Mouse (Mus musculus) stomach, embryonic 14.5 days (tissue): ENCODE data around the gene Fam126a. TPM values are rescaled to one million over a fixed set of nuclear protein-coding genes. Genes with fewer than 3 reads are reported as not detected.

ENCODE experiments used
- ATAC-seq: fragments of 200-750 bp; cut with Nextera tagmentation; 2 replicates; pipeline ENCODE4 v1.8.0; 2017; ENCODE audit warnings: low read depth, moderate TSS enrichment; ENCODE audit not compliant: insufficient number of reproducible peaks, insufficient read depth, low FRiP score
- H3K27ac ChIP-seq: fragments of 300-500 bp; sonication (generic); 2 replicates; pipeline ENCODE4 v1.5.1; 2014; ENCODE audit warnings: mild to moderate bottlenecking, low read length, moderate library complexity, mixed read lengths
- H3K27me3 ChIP-seq: fragments of 300-500 bp; sonication (generic); 2 replicates; pipeline ENCODE4 v1.6.1; 2014; ENCODE audit warnings: low read length, control low read depth, mixed read lengths; ENCODE audit not compliant: control insufficient read depth, insufficient read depth
- H3K36me3 ChIP-seq: fragments of 300-500 bp; sonication (generic); 2 replicates; pipeline ENCODE4 v1.6.1; 2014; ENCODE audit warnings: mild to moderate bottlenecking, control low read depth, low read length, moderate library complexity, mixed read lengths; ENCODE audit not compliant: control insufficient read depth, insufficient read depth
- H3K4me1 ChIP-seq: fragments of 300-500 bp; sonication (generic); 2 replicates; pipeline ENCODE4 v1.6.1; 2014; ENCODE audit warnings: low read length, control low read depth, mixed read lengths; ENCODE audit not compliant: control insufficient read depth, insufficient read depth
- H3K4me2 ChIP-seq: fragments of 300-500 bp; sonication (generic); replicated peaks from 2 replicates; pipeline ENCODE4 v1.6.1; 2014; ENCODE audit warnings: low read depth, low read length, control low read depth
- H3K4me3 ChIP-seq: fragments of 300-500 bp; sonication (generic); 2 replicates; pipeline ENCODE4 v1.5.1; 2014; ENCODE audit warnings: low read depth, low read length, control low read depth
- H3K9ac ChIP-seq: fragments of 300-500 bp; sonication (generic); replicated peaks from 2 replicates; pipeline ENCODE4 v1.6.1; 2014; ENCODE audit warnings: low read depth, mild to moderate bottlenecking, control low read depth, low read length, moderate library complexity, mixed read lengths
- H3K9me3 ChIP-seq: fragments of 300-500 bp; sonication (generic); 2 replicates; pipeline ENCODE4 v1.6.1; 2016; ENCODE audit warnings: low read depth, low read length, control low read depth; ENCODE audit not compliant: control insufficient read depth
- WGBS: fragments of 180-500 bp; shearing (Covaris S2); extraction: QIAGEN DNeasy Blood & Tissue Kit; methylation state at CpG from one replicate; pipeline ENCODE4 v1.1.7; 2014; 5-methylcytosine and 5-hydroxymethylcytosine counted together
- polyA plus RNA-seq: library from polyadenylated mRNA; unstranded; fragments of >200 nt; fragmentation: Nextera tagmentation; extraction: Ambion mirVana; gene quantifications from 2 replicates; pipeline ENCODE4 v1.2.1, GENCODE M21; 2014

The Fam126a gene
- polyA plus RNA-seq, 1 experiment from 2014 or later, result 21.3 TPM

DNA sequence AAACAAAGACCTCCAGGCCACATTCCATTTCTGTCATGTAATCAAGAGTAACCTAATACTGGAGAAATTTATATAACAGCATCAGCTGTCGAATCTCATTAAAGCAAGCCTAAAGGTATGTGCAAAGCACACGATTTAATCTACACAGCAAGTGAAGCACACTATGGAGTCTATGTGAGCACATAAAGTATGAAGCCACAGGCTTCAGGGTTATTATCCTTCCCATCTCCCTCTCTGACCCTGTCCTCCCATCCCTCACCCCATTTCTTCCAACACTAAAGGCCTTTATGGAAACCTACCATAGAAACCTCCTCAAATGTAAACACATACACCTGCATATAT is 37.0 kb downstream of the Fam126a start:
- H3K4me3 ChIP-seq, result no peak overlapping the region
- ATAC-seq, result no peak
- no peaks in the 10 kb centered on the region for H3K9me3 ChIP-seq
- H3K27ac ChIP-seq, result 0 out of 2 replicates have a peak overlapping the region, but pooled peaks have one; percentile 10
- no peaks in the 10 kb centered on the region for H3K27me3 ChIP-seq
- WGBS, result 25% methylated on average over 2 of the region's 2 CpGs
- no peaks in the 10 kb centered on the region for H3K36me3 ChIP-seq
- H3K9ac ChIP-seq, result no peak overlapping the region
- no peak overlapping the region for H3K4me2 ChIP-seq
- peaks cover 5% of the 10 kb centered on the region; the same call in 1 of the 2 replicates for H3K4me1 ChIP-seq

DNA sequence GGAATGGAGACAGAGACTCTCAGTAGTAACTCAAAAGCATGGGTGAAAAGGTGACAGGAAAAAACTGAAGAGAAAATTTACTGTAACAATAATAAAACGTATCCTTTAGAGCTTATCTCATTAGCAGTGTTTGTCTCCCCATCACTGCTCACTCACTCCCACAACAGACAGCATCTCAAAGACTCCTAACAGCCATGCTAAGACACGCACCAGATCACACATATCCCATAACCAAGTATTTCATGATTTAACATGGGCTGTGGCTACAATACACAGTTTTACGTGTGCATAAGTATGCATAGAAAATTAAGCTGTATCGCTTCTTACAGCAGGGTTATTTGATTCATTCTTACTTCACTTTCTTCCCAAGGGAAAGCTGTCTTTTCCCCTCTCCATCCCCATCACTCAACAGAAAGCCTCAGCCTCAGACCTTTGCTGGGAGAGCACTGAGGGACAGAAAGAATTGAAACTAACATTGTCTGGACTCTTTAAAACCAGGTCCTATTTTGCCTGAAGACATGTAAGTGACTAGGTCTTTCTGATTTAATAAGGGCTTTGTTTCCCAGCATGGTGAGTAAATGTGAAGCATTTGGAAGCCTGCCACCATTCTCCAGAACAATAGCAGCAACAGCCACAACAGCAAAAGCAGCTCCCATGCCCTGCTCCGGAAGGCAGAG is 37.5 kb downstream of the Fam126a start:
- Histone ChIP-seq H3K4me2 (no peak overlapping the region), H3K9ac (no peak overlapping the region), H3K36me3 (no peaks in the 10 kb centered on the region), H3K4me3 (no peak overlapping the region), H3K27ac (no peak overlapping the region), H3K4me1 (peaks cover 5% of the 10 kb centered on the region; the same call in 1 of the 2 replicates), H3K9me3 (no peaks in the 10 kb centered on the region), H3K27me3 (no peaks in the 10 kb centered on the region)
- 58% methylated on average over 5 of the region's 5 CpGs for WGBS
- no peak for ATAC-seq

DNA sequence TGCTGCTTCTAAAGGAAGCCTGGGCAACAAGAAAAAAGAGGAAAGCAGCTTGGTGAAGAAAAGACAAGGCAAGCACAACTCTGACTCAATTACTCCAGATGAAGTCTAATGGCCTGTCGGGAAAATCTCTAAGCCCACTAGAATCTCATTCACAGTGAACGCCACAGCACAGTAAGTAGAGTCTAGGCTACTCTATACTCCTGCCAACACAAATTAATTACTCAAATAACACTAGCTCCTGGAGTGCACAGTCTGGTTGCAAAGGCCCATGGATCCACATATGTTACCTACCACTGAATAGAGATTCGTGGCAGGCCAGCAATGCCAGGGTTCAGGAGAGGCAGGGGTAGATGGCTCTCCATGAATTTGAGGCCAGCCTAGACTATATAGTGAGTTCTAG is 40.5 kb downstream of the Fam126a start:
- H3K4me3 ChIP-seq, result no peak overlapping the region
- no peak overlapping the region for H3K4me2 ChIP-seq
- no peaks in the 10 kb centered on the region for H3K27me3 ChIP-seq
- no peaks in the 10 kb centered on the region for H3K36me3 ChIP-seq
- no peak for ATAC-seq
- H3K9ac ChIP-seq, result no peak overlapping the region
- H3K27ac ChIP-seq, result no peak overlapping the region
- WGBS, result 86% methylated on average over 3 of the region's 3 CpGs
- H3K4me1 ChIP-seq, result peaks cover 5% of the 10 kb centered on the region; the same call in 1 of the 2 replicates
- H3K9me3 ChIP-seq, result no peaks in the 10 kb centered on the region

DNA sequence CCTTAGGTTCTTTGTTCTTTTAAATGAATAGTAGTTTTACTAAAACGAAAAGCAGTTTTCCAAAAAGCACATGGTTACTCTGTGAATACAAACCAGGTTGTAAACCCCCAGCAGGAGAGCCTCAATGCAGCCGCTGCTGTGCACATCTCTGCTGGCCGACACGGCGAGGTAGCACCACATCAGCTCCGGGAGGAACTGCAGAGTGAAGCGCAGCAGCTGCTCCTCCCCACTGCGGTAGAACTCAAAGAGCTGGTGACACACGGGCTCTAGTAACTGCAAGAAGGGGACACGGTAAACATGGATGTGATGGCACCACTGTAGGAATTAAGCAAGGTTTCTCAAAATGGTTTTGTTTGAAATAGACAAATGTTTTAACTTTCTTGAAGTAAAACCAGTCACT is 42.7 kb downstream of the Fam126a start:
- Histone ChIP-seq H3K4me2 (no peak overlapping the region), H3K4me1 (no peaks in the 10 kb centered on the region), H3K36me3 (no peaks in the 10 kb centered on the region), H3K9ac (no peak overlapping the region), H3K4me3 (no peak overlapping the region), H3K27ac (no peak overlapping the region), H3K9me3 (no peaks in the 10 kb centered on the region), H3K27me3 (no peaks in the 10 kb centered on the region)
- 70% methylated on average over 10 of the region's 10 CpGs for WGBS
- no peak for ATAC-seq

DNA sequence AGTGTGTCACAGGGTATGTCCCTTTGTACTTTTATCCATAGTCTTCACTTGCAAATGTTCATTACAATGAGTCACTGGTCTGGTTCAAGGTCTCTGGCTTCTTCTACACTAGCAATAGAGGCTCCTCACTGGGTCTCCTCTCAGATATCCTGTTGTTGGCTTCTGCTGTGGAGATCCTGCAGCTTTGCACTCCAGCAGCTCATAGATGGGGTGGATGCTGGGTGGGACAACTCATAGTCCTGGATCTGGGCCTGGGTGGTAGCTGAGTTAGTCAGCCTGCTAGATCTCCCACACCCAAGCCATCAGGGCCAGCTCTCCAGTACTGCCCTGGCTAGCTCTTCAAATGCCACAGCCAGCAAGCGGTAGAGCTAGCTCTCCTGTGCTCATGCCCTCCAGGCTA is 48.4 kb downstream of the Fam126a start:
- Histone ChIP-seq H3K36me3 (peaks cover 3% of the 10 kb centered on the region; the same call in 1 of the 2 replicates), H3K27ac (no peak overlapping the region), H3K4me2 (no peak overlapping the region), H3K4me1 (no peaks in the 10 kb centered on the region), H3K4me3 (no peak overlapping the region), H3K27me3 (no peaks in the 10 kb centered on the region), H3K9ac (no peak overlapping the region), H3K9me3 (no peaks in the 10 kb centered on the region)
- WGBS, result 93% methylated on average over 1 of the region's 1 CpGs
- ATAC-seq, result no peak

DNA sequence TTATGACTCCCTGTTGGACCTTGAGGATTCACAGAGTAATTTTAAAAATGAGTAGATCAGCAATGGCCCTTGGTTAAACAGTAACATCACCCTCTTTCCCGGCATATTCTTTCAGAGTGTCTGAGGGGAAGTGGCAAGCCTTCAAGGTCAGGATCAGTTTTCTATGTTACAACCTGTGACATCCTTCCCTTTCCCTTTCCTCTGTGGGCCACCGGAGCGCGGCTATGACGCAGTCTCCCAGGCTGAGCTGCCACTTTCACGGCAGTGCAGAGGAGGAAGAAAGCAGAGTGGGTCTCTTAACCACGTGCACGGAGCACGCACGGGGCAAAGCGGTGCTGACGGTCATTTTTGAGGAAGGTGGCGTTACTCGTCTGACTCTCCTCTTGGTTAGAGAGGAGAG is 52.0 kb downstream of the Fam126a start:
- H3K4me2 ChIP-seq, result no peak overlapping the region
- H3K9ac ChIP-seq, result no peak overlapping the region
- no peaks in the 10 kb centered on the region for H3K27me3 ChIP-seq
- no peak for ATAC-seq
- no peaks in the 10 kb centered on the region for H3K9me3 ChIP-seq
- WGBS, result 89% methylated on average over 14 of the region's 14 CpGs
- H3K36me3 ChIP-seq, result peaks cover 3% of the 10 kb centered on the region; the same call in 1 of the 2 replicates
- H3K27ac ChIP-seq, result no peak overlapping the region
- no peaks in the 10 kb centered on the region for H3K4me1 ChIP-seq
- H3K4me3 ChIP-seq, result no peak overlapping the region

DNA sequence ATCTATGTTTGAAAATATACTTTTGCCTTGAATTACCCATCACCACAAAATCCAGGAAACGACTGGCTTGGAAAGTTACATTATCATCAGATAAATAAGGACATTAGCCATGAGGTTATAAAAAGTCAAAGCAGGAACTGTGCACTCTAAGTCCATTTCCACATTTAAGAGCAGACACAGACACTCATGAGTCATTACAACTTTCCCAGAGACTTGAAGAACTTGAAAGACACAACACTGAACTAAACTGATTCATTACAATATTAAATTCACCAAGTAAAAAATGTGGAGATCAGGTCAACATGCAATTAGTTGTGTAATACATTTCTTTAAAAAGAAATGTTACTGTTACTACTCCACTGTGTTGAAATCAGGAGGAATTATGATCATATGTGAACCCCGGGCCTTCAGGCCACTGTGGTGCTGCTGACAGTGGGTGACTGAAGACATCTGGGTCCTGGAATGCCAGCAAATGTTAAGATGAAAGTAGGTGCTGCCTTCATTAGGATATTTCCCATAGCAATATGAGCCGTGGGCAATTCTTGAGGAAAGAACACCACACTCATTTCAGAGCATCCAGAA is 55.4 kb downstream of the Fam126a start:
- Histone ChIP-seq H3K27ac (no peak overlapping the region), H3K4me2 (no peak overlapping the region), H3K4me1 (no peaks in the 10 kb centered on the region), H3K27me3 (no peaks in the 10 kb centered on the region), H3K36me3 (peaks cover 3% of the 10 kb centered on the region; the same call in 1 of the 2 replicates), H3K9ac (no peak overlapping the region), H3K4me3 (no peak overlapping the region), H3K9me3 (no peaks in the 10 kb centered on the region)
- 37% methylated on average over 3 of the region's 3 CpGs for WGBS
- ATAC-seq, result no peak

DNA sequence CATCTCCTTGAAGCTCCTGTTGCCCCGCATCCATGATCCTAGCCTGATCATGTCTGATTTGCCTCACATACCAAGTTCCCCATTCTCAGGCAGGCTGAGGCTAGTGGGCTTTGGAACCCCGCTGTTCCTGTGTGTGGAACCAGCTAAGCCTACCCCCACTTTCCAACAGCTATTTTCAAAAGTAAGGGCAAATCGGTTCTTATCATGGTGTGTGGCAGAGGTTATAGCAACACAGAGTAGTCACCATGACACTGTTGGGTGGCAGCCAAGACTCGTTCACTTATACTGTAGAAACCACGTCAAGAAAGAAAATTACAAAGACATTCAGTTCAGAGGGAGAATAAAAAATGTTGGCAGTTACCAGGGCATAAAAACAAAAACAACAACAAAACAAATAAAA is 62.8 kb downstream of the Fam126a start:
- H3K27me3 ChIP-seq, result no peaks in the 10 kb centered on the region
- ATAC-seq, result no peak
- no peak overlapping the region for H3K4me2 ChIP-seq
- no peak overlapping the region for H3K9ac ChIP-seq
- no peak overlapping the region for H3K4me3 ChIP-seq
- H3K4me1 ChIP-seq, result no peaks in the 10 kb centered on the region
- no peaks in the 10 kb centered on the region for H3K36me3 ChIP-seq
- H3K9me3 ChIP-seq, result no peaks in the 10 kb centered on the region
- WGBS, result 65% methylated on average over 5 of the region's 5 CpGs
- no peak overlapping the region for H3K27ac ChIP-seq
